Mouse (Mus musculus) neutrophil, adult 5-6 weeks (primary cell): ENCODE results near the gene Tmem181a. TPM values are rescaled to one million over a fixed set of nuclear protein-coding genes. Genes with fewer than 3 reads are reported as not detected.
"Not testable (repeated sequence)": the region's sequence is repeated elsewhere in the genome, so short reads cannot be mapped to it uniquely, and the experiment has no call there.

Experiments
- ATAC-seq: fragments of 151-379, 151-347 bp; 2 replicates; pipeline ENCODE4 v1.8.0; 2017; ENCODE audit warnings: mild to moderate bottlenecking, moderate TSS enrichment; ENCODE audit not compliant: insufficient number of reproducible peaks, poor library complexity, low FRiP score, severe bottlenecking; ENCODE audit errors: extremely low read depth
- total RNA-seq: library from RNA; stranded (forward); fragments of 200-1000 nt; gene quantifications from 2 replicates; pipeline ENCODE4 v1.2.3, GENCODE M21; 2017

Tmem181a gene
- total RNA-seq, 1 experiment from 2014 or later: 3.7 TPM

GRCm38 (mm10) chr17:6300190-6300863 lies 43.7 kb downstream of the Tmem181a start:
- not testable (repeated sequence) for ATAC-seq

- ATAC-seq: not testable (repeated sequence)
Observed at GRCm38 (mm10) chr17:6304891-6305290, 48.2 kb downstream of the Tmem181a start.

- ATAC-seq: not testable (repeated sequence)
Observed at GRCm38 (mm10) chr17:6305656-6306270, 49.1 kb downstream of the Tmem181a start.

- ATAC-seq: not testable (repeated sequence)
Observed at GRCm38 (mm10) chr17:6306503-6306902, 49.8 kb downstream of the Tmem181a start.

GRCm38 (mm10) chr17:6311716-6312115 lies 55.1 kb downstream of the Tmem181a start:
- ATAC-seq: not testable (repeated sequence)

GRCm38 (mm10) chr17:6312755-6313154 lies 56.1 kb downstream of the Tmem181a start:
- ATAC-seq: not testable (repeated sequence)

- not testable (repeated sequence) for ATAC-seq
Observed at GRCm38 (mm10) chr17:6314493-6314892, 57.8 kb downstream of the Tmem181a start.

- ATAC-seq: 0 out of 2 replicates have a peak, but pooled peaks have one; percentile 10
Observed at GRCm38 (mm10) chr17:6315706-6316105, 59.0 kb downstream of the Tmem181a start.

GRCm38 (mm10) chr17:6316379-6317126 lies 59.9 kb downstream of the Tmem181a start:
- not testable (repeated sequence) for ATAC-seq

- peak; percentile 89 for ATAC-seq
Observed at GRCm38 (mm10) chr17:6317339-6317985, 60.8 kb downstream of the Tmem181a start, which contains the start of gene Dynlt1a. Gene Dynlt1a, minus strand, starts transcription at chr17:6317500.

GRCm38 (mm10) chr17:6321081-6321777 lies 64.6 kb downstream of the Tmem181a start:
- ATAC-seq: not testable (repeated sequence)

- ATAC-seq: not testable (repeated sequence)
Observed at GRCm38 (mm10) chr17:6321778-6322101, 65.1 kb downstream of the Tmem181a start.

- not testable (repeated sequence) for ATAC-seq
Observed at GRCm38 (mm10) chr17:6325021-6325420, 68.4 kb downstream of the Tmem181a start.

GRCm38 (mm10) chr17:6325543-6325942 lies 68.9 kb downstream of the Tmem181a start:
- not testable (repeated sequence) for ATAC-seq

- not testable (repeated sequence) for ATAC-seq
Observed at GRCm38 (mm10) chr17:6327554-6327953, 70.9 kb downstream of the Tmem181a start.

GRCm38 (mm10) chr17:6328997-6329396 lies 72.3 kb downstream of the Tmem181a start:
- ATAC-seq: not testable (repeated sequence)

GRCm38 (mm10) chr17:6342606-6343294 lies 86.1 kb downstream of the Tmem181a start:
- ATAC-seq: peak; percentile 14; the same call in 1 of the 2 replicates

- ATAC-seq: not testable (repeated sequence)
Observed at GRCm38 (mm10) chr17:6355256-6355655, 98.6 kb downstream of the Tmem181a start.
